Mouse (Mus musculus) ovary, adult 18-20 months (tissue): ENCODE data around the gene Bag6.

Experiments
- DNase-seq: peaks from one replicate; pipeline ENCODE4 v3.0.0; 2022; ENCODE audit warnings: low spot score, mixed read lengths

Gene Bag6

GRCm38 (mm10) chr17:35134801-35135590 lies at the start of gene Bag6:
Gene Bag6 (plus strand): TSS chr17:35135178.
- DNase-seq = peak; percentile 87

DNA sequence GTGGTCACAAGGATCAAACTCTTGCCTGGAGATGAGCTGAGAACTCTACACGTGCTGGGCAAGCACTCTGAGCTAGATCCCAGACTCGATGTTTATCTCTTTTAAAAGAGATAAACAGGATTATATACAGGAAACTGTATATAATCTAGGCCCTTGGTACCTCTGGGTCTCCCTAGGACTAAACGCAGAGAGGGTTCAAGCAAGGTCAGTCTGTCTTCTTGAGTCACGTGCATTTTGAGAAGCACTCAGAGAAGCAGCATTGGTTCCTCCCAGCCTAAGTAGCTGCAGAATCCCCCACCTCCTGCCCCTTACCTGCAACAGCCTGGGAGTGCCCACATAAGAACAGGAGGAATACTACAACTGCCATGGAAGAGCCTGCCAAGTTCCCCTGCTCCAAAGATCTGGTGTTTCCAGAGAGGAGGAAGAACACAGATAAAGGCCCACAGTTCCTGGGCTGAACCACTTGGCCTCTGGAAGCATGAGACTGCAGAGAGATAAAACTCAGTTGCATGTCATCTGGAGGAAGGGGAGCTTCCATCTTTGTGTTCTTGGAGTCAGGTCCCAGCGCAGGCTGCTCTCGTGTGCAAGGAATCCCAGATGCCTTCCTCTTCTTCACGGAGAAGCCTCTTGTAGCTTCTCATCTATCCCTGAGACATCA lies 49.6 kb upstream of the Bag6 start, which contains the start of gene Ly6g6f:
Ly6g6f (minus strand) TSS at position 403 of the 658 bp plus-strand sequence.
- DNase-seq = no peak

GRCm38 (mm10) chr17:35088151-35088550 lies 46.8 kb upstream of the Bag6 start:
- DNase-seq = no peak

DNA sequence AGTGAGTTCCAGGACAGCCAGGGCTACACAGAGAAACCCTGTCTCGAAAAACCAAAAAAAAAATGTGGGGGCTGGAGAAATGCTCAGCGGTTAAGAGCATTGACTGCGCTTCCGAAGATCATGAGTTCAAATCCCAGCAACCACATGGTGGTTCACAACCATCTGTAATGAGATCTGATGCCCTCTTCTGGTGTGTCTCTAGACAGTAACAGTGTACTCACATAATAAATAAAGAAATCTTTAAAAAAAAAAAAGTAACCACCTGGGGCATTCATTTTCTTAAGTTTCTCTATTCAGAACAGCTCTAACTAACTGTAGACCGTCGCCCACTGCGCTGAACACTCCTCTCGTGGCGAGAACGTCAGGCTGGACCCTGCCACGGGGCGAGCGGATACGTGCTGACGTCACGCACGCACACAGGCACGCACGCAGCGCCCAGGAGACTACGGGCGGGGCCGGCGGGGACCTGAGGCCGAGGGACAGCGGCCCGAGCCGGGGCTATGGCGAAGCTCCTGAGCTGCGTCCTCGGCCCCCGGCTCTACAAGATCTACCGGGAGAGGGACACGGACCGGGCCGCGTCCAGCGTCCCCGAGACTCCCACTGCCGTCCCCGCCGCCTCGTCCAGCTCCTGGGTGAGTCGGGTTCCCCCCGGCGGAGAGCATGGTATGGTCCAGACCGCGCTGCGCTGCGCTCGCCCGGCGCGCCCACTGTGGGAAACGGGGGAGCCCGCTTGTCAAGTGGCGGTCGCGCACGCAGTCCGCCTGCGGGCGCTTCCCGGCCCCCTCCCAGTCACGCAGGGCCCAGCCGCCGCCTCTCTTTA lies 45.9 kb upstream of the Bag6 start, which contains the start of gene Abhd16a:
Abhd16a (plus strand) TSS at position 439 of the 820 bp plus-strand sequence.
- DNase-seq = peak; percentile 89

DNA sequence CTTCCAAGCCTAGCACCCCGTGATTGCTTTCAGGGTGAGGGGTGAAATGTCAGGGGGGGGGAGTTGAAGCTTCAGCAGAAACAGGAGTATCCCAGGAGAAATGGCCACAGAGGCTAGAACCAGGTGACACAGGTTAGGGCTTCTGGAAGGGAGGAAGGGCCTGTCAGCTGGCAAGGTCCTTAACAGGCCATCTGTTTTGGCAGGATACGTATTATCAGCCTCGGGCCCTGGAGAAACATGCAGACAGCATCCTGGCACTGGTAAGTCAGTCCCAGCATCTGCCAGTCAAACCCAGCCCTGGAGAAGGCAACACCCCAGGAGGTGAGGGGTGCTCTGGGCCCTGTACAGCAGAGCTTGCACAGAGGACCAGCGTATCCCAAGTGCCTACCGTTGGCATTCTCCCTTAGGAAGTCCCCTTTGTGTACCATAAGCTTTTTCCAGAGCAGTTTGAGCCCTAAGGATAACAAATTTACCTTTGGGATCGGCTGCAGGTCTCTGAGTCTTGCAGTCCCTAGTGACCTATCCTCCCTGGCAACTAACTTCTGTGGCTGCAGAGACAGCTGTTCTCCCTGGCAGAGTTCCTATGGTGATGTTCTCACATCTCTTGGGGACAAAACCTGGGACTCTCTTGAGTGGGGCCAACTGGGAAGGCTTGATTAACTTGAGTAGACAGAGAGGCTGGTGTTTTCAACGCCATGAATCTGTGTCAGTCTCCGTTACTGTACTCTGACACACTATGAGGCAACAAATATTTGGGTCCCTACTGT lies 44.6 kb upstream of the Bag6 start:
- no peak for DNase-seq

DNA sequence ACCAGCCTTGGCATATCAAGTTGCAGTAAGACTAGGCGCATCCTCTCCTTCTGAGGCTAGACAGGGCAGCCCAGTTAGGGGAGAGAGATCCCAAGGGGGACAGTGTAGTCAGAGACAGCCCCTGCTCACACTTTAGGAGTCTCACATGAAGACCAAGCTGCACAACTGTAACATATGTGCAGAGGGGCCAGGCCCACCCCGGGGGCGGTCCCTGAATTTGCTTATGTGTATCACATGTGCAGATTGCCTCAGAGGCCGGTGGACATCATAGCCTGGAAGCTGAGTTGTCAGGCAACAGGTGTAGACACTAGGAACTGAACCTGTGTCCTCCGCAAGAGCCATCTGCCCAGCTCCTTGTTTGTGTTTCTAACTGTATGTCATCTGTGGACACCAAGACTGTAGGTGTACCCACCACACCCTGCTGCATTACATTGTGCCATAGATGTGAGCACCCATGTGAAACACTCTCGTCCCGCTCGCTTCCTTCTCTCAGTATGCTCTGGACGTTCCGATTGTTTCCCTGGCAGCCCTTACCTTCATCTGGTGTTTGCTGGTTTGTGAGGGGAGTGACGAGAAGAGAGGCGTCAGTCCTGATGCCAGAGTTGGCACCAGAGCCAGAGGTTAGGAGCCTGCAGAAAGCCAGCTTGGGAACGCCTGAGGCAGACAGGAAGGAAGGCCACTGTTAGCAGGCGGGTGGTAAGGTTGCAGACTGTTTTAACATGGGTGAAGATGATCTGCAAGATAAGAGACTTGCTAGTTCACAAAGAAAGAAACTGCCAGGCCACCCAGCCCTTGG lies 42.4 kb upstream of the Bag6 start:
- no peak for DNase-seq

DNA sequence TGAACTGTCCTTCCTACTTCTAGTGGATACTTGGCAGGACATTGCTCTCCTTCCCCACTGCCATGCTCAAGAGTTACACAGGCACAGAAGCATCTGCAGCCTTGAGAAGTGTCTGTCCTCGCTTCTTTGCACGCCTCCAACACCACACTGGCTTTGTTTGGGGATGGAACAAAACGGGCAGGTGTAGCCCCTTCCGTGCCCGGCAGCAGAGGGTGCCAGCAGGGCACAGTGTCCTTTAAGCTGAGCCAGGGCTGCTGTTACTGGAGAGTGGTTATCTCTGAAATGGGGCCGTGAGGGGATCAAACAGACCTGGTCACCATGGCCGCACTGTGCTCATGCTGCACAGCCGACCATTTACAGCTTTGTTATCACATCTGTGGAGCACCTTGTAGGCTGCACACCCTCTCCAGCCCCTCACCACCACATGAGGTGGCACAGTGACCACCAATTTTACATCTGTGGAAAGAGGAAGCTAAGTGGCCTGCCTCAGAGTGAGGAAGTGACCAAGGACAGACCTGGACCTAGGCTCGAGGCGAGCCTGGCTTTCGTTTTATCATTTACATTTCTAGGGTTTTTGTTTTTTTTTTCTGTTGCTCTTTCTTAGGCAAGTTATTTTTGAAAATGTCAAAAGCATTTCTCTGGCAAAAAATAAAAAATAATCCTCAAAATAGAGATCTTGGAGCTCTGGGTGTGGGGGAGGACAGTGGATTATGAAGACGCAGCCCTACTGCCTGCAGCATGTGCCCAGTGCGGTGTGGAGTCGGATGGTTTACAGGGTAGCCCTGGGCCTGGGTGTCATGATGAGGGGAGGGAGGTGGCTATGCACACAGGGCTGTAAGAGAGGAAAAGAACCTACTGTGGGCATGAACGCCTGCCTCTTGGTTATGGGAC lies 40.3 kb upstream of the Bag6 start:
- DNase-seq = peak; percentile 51

GRCm38 (mm10) chr17:35096597-35096996 lies 38.4 kb upstream of the Bag6 start:
- DNase-seq = no peak

- DNase-seq = no peak
Measured at GRCm38 (mm10) chr17:35097164-35097655, 37.8 kb upstream of the Bag6 start.

DNA sequence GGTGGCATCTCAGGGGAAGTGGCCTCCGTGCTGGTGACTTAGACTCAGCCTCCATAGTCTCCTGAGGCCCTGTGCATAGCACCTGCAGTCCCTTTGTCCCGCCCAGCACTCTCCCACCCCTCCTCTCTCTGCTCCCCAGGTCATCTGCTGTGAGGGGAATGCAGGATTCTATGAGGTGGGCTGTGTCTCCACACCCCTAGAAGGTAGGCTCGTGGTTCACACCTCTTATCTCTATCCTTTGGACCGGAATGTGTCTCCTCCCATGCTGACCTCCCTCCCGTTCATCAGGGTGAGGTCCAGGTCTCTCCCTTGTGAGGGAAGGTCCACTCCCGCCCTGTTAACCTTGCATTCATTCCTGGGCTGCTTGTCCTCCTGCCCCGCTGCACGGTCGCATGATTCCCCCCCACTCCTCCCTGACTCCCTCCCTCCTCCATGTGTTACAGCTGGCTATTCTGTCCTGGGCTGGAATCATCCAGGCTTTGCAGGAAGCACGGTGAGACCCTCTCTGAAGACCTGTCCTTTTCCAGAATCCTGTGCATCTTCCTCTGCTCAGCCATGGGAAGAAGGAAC lies 34.7 kb upstream of the Bag6 start:
- no peak for DNase-seq

DNA sequence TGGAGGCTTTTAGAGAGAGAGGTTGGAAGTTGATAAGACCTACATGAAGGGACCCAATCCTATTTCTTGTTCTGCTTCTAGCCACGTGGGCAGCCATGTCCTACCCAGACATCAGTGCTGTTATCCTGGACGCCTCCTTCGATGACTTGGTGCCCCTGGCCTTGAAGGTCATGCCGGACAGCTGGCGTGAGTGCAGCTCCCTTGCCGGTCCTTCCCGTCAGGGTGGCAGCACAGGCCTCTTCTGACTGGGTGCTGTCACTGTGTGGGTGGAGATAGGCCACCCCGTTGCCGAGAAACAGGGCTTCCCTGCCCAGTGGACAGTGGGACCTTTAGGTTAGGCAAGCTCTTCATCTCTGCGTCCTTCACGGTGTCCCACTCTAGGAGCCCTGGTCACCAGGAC lies 33.8 kb upstream of the Bag6 start:
- DNase-seq = no peak

- DNase-seq = no peak
Measured at GRCm38 (mm10) chr17:35102299-35102698, 32.7 kb upstream of the Bag6 start.

GRCm38 (mm10) chr17:35103221-35103690 lies 31.7 kb upstream of the Bag6 start:
- no peak for DNase-seq

- no peak for DNase-seq
Measured at GRCm38 (mm10) chr17:35104079-35104478, 30.9 kb upstream of the Bag6 start.

DNA sequence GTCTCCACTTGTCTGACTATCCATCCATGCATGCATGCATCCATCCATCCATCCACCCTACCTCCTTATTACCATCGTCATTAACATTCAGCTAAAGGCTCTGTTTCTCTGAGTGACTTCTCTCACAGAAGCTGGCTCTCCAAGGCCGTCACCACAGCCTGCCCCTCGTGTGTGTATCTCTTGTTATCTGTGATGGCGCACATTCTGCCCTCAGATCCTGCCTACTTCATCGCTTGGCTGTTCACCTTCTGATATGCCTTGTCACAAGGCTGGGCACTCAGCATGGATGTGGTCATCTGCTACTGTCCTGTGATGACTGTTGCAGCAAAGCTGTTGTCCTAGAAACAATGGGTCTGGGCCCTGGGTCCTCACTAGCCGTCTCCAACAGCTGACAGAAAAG lies 30.2 kb upstream of the Bag6 start:
- no peak for DNase-seq

DNA sequence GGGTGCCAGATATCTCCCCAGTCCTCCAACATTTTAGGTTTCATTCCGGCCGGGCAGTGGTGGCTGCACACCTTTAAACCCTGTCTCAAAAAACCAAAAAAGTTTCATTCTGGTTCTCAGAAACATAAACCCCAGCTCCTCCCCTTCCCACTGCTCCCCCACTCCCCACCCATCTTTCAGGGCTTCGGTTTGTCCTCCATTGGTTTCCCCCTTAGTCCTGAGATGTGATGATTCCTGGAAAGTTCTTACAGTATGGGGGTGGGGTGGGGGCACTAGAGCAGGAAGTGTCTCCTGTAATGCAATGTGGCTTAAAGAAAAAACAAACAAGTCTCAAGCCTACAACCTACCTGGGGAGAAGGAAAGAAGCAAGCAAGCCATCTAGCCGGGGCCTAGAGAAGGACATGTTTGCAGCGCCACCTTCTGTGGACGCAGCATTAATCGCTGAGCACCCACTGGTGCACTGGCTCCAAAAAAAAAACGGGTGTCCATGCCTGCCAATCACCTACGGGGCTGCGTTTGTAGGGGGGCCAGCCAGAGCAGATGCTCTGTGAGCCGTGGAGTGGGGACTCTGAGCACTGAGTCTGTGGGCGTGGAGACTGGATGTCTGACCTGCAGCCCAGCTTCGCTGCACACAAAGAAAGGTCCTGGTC lies 29.1 kb upstream of the Bag6 start:
- no peak for DNase-seq

- DNase-seq = no peak
Measured at GRCm38 (mm10) chr17:35106522-35106921, 28.5 kb upstream of the Bag6 start.

GRCm38 (mm10) chr17:35108097-35108496 lies 26.9 kb upstream of the Bag6 start, which contains the start of gene Ly6g5c:
Gene Ly6g5c (plus strand): TSS chr17:35108279.
- no peak for DNase-seq

DNA sequence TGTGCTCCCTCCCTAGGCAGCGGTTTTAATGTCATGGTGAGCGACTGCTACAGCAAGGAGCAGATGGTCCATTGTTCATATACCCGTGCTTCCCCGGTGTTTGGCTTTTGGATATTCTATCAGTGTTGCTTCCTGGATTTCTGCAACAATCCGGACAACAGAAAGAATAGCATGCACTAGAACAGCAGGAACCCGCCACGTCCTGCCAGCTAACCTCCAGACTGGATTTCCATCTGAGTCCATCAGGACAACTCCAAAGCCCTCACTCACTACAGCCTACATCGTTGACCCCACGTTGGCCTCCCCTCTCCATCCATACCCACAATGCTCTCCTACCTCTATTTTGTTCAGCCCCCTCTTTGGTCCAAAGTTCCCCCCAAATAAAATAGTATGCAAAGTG lies 23.2 kb upstream of the Bag6 start:
- DNase-seq = no peak
